Mouse (Mus musculus): ENCODE measurements around the gene Atp6v1f.

DNA sequence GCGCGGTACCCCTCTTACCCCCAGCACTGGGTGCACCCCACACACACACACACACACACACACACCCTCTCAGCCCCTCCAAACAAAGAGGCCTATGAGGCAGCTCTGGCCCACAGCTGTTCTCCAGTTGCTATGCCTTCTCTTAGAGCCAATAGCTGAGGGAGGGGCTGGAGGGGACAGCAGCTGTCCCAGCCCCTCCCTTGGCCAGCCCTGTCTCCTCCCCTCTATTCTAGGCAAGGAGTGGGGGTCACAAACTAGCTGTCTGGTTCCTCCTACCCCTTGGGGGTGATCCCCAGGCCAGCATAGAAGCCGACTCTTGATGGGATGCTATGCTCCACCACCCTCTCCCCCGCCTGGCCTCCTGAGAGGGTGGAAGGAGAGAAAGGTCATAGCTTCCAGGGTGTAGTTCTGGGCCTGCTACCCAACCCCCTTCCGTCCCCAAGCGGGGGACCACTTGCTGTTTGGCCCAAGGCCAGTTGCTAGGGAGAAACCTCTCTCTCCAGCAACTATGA, 31.5 kb upstream of the Atp6v1f start:
- TF ChIP-seq EP300 (IDR thresholded peaks at IDR 0.05) (no peak), CTCF (IDR thresholded peaks at IDR 0.05) (no peak)

Measured in lung, postnatal 0 days (tissue).